Mouse (Mus musculus) kidney, adult 11 months (tissue): ENCODE results near the gene Gdf15.

Experiments
- DNase-seq: peaks from one replicate; pipeline ENCODE4 v3.0.0; 2022

Gdf15 gene

DNA sequence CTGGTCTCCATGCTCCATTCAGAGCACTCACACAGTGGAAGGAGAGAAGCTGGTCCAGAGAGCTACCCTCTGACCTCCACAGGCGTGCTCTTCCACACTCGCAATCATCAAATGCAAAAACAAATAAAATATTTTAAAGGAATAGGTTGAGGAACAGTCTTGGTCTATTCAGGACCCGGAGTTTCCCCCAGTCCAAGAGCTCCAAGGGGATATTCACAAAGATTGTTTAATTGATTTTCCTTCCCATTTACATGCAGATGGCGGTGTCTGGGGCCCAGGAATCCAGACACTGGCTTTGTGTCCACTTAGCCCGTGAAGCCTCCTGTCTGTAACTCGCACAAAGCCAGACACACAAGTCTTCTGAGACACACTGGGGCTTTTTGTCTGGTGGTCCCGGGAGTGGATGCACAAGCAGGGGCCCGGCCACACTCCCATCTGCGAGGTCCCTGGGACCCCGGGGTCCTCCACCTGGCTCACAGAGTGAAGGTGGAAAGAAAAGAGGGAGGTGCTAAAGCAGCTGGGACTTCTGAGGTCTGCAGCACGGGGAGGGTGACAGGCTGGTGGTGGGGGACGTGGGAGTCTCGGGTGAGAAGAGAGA lies 24.0 kb upstream of the Gdf15 start:
- DNase-seq, result no peak

DNA sequence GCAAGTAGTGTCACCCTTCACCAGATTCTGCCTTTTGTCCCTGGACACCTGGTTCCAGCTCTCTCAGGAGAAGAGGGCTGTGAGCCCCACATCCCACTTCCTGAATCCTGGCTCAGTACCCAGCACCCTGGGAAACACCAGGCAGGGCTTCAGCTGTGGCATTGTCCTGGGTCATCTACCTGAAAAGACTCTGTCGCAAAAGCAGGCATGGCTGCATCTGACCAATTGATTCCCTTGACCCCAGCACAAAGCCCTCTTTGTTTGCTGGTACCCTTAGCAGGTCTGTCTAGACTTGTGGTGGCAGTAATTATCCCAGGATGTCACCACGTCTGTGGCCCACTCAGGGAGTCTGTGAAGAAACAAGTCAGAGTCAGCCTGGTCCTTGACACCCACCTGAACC lies 23.2 kb upstream of the Gdf15 start:
- no peak for DNase-seq

DNA sequence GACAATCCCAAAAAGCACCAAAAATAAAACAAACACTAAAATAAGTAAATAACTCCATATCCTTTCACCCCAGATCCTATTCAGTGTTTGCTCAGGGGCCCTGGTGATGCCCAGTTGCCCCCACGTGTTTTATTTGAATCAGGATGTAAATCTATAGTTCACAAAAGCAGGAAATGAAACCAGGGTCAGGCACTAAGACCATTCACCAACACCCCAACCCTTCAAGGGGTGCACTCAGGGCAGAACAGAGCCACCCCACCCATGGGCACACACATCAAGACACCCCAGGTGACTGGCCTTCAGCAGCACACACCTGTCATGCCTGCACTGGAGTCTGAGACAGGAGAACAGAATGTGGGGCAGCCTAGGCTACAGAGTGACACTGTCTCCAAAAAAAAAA lies 21.9 kb upstream of the Gdf15 start:
- no peak for DNase-seq

DNA sequence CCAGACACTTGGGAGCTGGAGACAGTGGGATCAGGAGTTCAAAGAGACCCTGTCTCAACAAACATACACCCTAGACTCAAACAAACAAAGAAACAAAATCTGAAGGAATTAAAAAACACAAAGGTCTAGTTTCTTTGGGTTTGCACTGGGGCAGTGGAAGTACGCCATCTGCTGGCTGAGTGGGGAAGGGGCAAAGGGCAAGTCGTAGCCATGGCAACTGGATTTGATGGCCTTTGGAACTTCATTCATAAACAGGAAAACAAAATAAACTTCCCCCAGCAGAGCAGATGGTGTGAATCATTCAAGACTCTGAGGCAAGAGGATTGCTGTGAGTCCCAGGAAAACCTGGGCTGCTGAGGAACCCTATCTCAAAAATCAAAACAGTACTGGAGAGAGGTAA lies 21.0 kb upstream of the Gdf15 start:
- DNase-seq, result peak; percentile 85

DNA sequence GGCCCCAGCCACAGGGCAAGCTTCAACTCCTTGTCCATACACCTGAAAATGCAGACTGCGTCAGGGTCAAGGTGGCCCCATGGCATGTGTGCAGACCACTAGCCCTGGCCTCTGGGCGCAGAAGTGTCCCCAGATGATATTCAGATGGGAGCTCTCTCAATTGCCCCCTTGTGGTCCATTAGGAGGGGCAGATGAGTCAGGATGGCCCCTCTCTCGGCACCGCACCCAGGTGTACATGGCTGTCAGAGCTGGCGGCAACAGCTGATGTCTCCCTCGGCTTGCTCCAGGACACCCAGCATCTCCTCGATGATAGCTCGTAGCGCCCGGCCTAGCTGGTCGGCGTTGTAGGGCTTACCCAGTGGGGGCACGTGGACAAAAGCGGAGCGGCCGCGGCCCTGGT lies 18.1 kb upstream of the Gdf15 start:
- DNase-seq, result no peak

DNA sequence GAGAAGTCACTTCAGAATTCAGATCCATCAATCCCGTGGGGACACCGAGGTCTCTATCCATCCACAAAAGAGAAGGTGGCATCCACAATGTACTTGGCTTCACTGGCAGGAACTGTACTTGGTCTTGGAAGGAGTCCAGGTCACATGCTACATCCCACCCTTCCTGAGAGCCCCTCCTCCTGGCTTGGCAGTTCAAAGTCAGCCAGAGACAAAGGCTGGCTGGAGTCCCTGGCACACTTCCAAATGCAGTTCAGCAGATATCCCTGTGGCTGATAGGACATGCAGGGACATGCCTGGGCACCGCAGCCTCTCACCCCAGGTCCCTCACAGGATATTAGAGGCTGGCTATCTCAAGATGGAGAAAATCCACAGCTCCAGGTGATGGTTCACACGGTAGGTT lies 17.1 kb upstream of the Gdf15 start:
- peak; percentile 90 for DNase-seq

DNA sequence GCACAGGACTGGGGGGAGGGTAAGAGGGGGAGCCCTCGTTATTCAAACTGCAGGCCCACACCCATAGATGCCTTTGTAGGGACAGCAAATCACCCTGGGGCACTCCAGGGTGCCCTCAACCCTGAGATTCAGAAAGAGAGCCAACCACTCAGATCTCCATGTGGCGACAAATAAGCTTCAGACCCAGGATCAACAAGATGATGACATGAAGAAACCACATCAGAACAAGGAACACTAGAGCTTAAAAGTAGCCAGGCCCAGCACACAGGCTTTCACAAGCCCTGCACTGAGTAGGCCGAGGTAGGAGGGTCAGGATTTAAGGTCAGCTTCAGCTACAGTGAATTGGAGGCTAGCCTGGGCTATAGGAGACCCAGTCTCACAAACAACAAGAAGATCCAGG lies 16.7 kb upstream of the Gdf15 start:
- DNase-seq, result no peak

- peak; percentile 65 for DNase-seq
Observed at GRCm38 (mm10) chr8:70648164-70648442, 15.8 kb upstream of the Gdf15 start.

GRCm38 (mm10) chr8:70647343-70648163 lies 15.3 kb upstream of the Gdf15 start:
- peak; percentile 86 for DNase-seq

DNA sequence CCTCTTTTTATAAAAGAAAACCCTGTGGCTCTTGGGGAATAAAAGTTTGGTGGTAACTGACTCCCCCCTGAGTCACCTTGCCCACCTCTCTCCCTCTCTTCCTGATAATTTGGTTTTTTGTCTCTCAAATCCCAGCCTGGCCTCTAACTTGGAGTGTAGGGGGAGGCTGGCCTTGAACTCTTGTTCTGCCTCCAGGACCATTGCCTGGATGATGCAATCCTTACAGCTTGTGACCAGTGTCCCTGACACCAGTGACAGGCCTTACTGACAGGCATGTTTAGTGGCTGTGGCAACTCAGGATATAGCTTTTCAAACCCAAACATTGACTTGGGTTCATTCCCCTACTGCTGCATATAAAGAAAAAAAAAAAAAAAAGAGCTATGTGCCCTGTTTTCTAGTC lies 14.5 kb upstream of the Gdf15 start:
- no peak for DNase-seq

GRCm38 (mm10) chr8:70646369-70646768 lies 14.1 kb upstream of the Gdf15 start:
- no peak for DNase-seq

GRCm38 (mm10) chr8:70645501-70646224 lies 13.4 kb upstream of the Gdf15 start:
- DNase-seq, result peak; percentile 76

GRCm38 (mm10) chr8:70644065-70644464 lies 11.8 kb upstream of the Gdf15 start:
- no peak for DNase-seq

GRCm38 (mm10) chr8:70643019-70643418 lies 10.8 kb upstream of the Gdf15 start:
- no peak for DNase-seq

DNA sequence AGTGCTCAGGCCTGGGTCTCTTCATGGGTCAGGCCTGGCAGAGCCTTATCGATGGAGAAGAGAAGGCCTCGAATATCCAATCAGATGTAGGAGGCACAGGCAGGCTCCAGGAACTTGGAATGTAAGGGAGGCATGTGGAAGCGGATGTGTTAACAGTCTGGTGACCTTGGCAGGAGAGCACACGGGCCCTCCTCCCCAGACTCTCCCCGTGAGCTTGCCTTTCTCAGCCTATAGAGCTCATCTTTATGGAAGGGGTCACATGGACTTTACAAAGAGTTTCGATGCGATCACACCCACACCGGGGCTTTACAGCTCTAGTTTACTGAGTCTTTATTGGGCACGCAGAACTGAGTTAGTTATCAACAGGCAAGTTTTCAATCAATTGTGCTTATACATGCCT lies 6.5 kb upstream of the Gdf15 start:
- DNase-seq, result no peak

GRCm38 (mm10) chr8:70636838-70637237 lies 4.6 kb upstream of the Gdf15 start:
- DNase-seq, result peak; percentile 68

DNA sequence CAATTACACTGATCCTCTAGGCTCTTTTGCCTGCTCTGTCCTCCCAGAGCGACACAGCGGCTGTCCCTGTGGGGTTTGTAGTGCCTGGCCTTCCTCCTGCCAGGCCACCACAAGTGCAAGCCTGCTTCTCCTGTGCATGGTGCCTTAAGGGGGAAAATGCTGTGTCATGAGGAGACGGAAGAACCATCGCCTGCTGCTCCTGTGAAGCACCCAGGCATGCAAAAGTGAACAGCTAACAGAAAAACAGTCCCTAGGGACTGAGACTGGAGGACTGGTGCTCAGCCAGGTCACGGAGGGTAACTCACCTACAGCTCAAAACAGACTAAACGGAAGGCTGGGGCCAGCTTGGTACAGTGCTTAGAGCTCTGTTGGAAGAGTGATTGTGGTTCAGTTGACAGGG lies 3.3 kb upstream of the Gdf15 start:
- peak; percentile 77 for DNase-seq

DNA sequence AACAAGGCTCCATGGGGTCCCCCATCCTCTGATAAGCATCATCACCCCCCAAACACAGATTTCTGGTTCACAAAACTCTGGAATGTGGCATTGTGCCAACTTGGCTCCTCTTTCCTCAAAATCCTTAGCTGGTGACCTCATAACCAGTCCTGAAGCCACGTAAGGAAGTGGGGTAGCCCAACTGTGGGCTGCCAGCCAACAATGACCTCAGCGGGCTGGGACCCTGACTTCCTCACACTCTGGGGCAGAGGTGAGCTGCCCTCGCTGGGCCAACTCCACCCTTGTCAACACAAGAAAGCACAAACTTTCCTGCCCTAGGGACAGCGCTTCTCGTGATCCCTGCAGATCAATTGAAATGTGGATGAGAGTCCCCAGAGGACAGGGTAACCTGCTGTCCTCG lies 1.8 kb upstream of the Gdf15 start:
- peak; percentile 90 for DNase-seq

DNA sequence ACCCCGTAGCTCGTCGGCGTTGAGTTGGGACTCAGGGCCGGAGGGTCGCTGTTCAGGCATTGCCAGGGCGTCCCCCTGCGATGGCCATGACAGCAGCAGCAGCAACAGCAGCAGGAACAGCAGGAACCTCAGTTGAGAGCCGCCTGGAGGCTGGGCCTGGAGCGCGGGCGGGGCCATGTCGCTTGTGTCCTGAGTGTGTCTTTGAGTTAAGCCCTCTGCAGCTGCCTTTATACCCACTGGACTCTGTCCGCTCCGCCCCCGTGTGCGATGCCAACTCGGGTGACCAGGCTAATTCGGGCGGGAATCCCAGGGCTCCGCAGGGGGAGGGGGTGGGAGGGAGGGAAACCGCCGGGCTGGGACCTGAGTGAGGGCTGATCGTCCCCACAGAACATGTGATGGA lies 820 bp downstream of the Gdf15 start:
- peak; percentile 79 for DNase-seq

- DNase-seq, result peak; percentile 83
Observed at GRCm38 (mm10) chr8:70630532-70631381, 1.5 kb downstream of the Gdf15 start.

- peak; percentile 84 for DNase-seq
Observed at GRCm38 (mm10) chr8:70629574-70630531, 2.4 kb downstream of the Gdf15 start.

- DNase-seq, result no peak
Observed at GRCm38 (mm10) chr8:70628986-70629490, 3.2 kb downstream of the Gdf15 start.
